Mouse (Mus musculus) MEL (cell line): Measurements from ENCODE around the gene Mgam. TPM values are rescaled to one million over a fixed set of nuclear protein-coding genes. Genes with fewer than 3 reads are reported as not detected.
"Not testable (repeated sequence)": the region's sequence is repeated elsewhere in the genome, so short reads cannot be mapped to it uniquely, and the experiment has no call there.

Source experiments
- DNase-seq: peaks from one replicate; pipeline ENCODE4 v3.0.0; 2011; ENCODE audit warnings: low read depth, low spot score
- H3K27ac ChIP-seq: 2 replicates; pipeline ENCODE4 v1.5.1; 2012; ENCODE audit warnings: low read depth, mild to moderate bottlenecking, control low read depth, low read length, moderate library complexity; ENCODE audit not compliant: control insufficient read depth
- H3K27me3 ChIP-seq, 2 experiments: fragments of 150-350 bp in 1 of 2; sonication (generic) in 1 of 2; 2 replicates each; pipeline ENCODE4 v1.6.1; 2012; ENCODE audit warnings: low read length in 2 of 2, mild to moderate bottlenecking in 2 of 2, improper control_type of control experiment in 1 of 2, moderate library complexity in 1 of 2; ENCODE audit not compliant: insufficient read depth in 2 of 2, control insufficient read depth in 1 of 2
- H3K36me3 ChIP-seq, 2 experiments: 2 replicates each; pipeline ENCODE4 v1.6.1; 2012 to 2014; ENCODE audit warnings: low read length in 2 of 2, improper control_type of control experiment in 1 of 2, inconsistent platforms in 1 of 2, mild to moderate bottlenecking in 1 of 2; ENCODE audit not compliant: insufficient read depth in 2 of 2, control insufficient read depth in 1 of 2
- H3K4me1 ChIP-seq, 2 experiments: fragments of 150-350 bp in 1 of 2; sonication (generic) in 1 of 2; 2 replicates each; pipeline ENCODE4 v1.6.1; 2012; ENCODE audit warnings: low read length in 2 of 2, improper control_type of control experiment in 1 of 2, mild to moderate bottlenecking in 1 of 2; ENCODE audit not compliant: insufficient read depth in 2 of 2, control insufficient read depth in 1 of 2
- H3K4me3 ChIP-seq, 2 experiments: fragments of 150-350 bp in 1 of 2; sonication (generic) in 1 of 2; 2 replicates each; pipeline ENCODE4 v1.5.1; 2012; ENCODE audit warnings: low read depth in 2 of 2, low read length in 2 of 2, mild to moderate bottlenecking in 2 of 2, moderate library complexity in 2 of 2, control low read depth in 1 of 2, improper control_type of control experiment in 1 of 2; ENCODE audit not compliant: control insufficient read depth in 1 of 2, insufficient read depth in 1 of 2
- H3K79me2 ChIP-seq: 2 replicates; pipeline ENCODE4 v1.6.1; 2012; ENCODE audit warnings: mild to moderate bottlenecking, low read length, moderate library complexity; ENCODE audit not compliant: control insufficient read depth, poor library complexity, insufficient read depth
- H3K9ac ChIP-seq: 2 replicates; pipeline ENCODE4 v1.6.1; 2012; ENCODE audit warnings: low read depth, mild to moderate bottlenecking, control low read depth, low read length, moderate library complexity; ENCODE audit not compliant: control insufficient read depth, poor library complexity, severe bottlenecking
- H3K9me3 ChIP-seq: fragments of 150-350 bp; sonication (generic); replicated peaks from 2 replicates; pipeline ENCODE4 v1.6.1; 2012; ENCODE audit warnings: mild to moderate bottlenecking, low read length, improper control_type of control experiment, moderate library complexity; ENCODE audit not compliant: insufficient read depth
- CTCF ChIP-seq, 3 experiments: IDR thresholded peaks in 2 of 3; conservative IDR thresholded peaks in 1 of 3; 2 replicates each; pipeline ENCODE4 v1.5.1; 2011 to 2012; ENCODE audit warnings: low read length in 3 of 3, low read depth in 2 of 3, mild to moderate bottlenecking in 2 of 3, improper control_type of control experiment in 1 of 3, inconsistent platforms in 1 of 3, mixed read lengths in 1 of 3, moderate library complexity in 1 of 3; ENCODE audit not compliant: control insufficient read depth in 1 of 3, insufficient read depth in 1 of 3, poor library complexity in 1 of 3, severe bottlenecking in 1 of 3
- E2F4 ChIP-seq: IDR thresholded peaks from 2 replicates; pipeline ENCODE4 v1.6.1; 2011; ENCODE audit warnings: low read depth, low read length, improper control_type of control experiment, borderline replicate concordance
- MAX ChIP-seq: IDR thresholded peaks from 2 replicates; pipeline ENCODE4 v1.6.1; 2011; ENCODE audit warnings: low read length, improper control_type of control experiment
- MEF2A ChIP-seq: IDR thresholded peaks from 2 replicates; pipeline ENCODE4 v1.6.1; 2014; ENCODE audit warnings: low read depth, mild to moderate bottlenecking, inconsistent platforms, low read length, improper control_type of control experiment; ENCODE audit not compliant: poor library complexity, insufficient replicate concordance, severe bottlenecking; ENCODE audit errors: extremely low read depth
- MYC ChIP-seq: IDR thresholded peaks from 2 replicates; pipeline ENCODE4 v1.6.1; 2011; ENCODE audit warnings: low read depth, mild to moderate bottlenecking, low read length, improper control_type of control experiment, moderate library complexity
- POLR2AphosphoS2 ChIP-seq: IDR thresholded peaks from 2 replicates; pipeline ENCODE4 v1.6.1; 2011; ENCODE audit warnings: low read length, improper control_type of control experiment
- SMC3 ChIP-seq: IDR thresholded peaks from 2 replicates; pipeline ENCODE4 v1.6.1; 2011; ENCODE audit warnings: low read depth, low read length, improper control_type of control experiment
- USF2 ChIP-seq, 2 experiments: IDR thresholded peaks; 2 replicates each; pipeline ENCODE4 v1.6.1; 2011 to 2012; ENCODE audit warnings: improper control_type of control experiment in 2 of 2, low read length in 2 of 2, borderline replicate concordance in 1 of 2, inconsistent platforms in 1 of 2, low read depth in 1 of 2, mild to moderate bottlenecking in 1 of 2; ENCODE audit not compliant: insufficient read depth in 1 of 2
- polyA plus RNA-seq, 2 experiments: library from polyadenylated mRNA; stranded (reverse) in 1 of 2; unstranded in 1 of 2; fragments of >175 nt in 1 of 2; fragments of >200 nt in 1 of 2; gene quantifications; 2 replicates each; pipeline versions ENCODE4 v1.2.1 to v1.2.4; 2012; ENCODE audit warnings: low replicate concordance in 2 of 2, low read depth in 1 of 2; ENCODE audit not compliant: insufficient read length in 2 of 2, insufficient read depth in 1 of 2, missing spikeins in 1 of 2
- total RNA-seq: library from RNA; depleted of rRNA; stranded (reverse); fragments of 300-350 nt; gene quantifications from 2 replicates; pipeline ENCODE4 v1.2.3, GENCODE M21; 2012

Mgam gene
- total and polyA plus RNA-seq, 3 experiments: not detected

DNA sequence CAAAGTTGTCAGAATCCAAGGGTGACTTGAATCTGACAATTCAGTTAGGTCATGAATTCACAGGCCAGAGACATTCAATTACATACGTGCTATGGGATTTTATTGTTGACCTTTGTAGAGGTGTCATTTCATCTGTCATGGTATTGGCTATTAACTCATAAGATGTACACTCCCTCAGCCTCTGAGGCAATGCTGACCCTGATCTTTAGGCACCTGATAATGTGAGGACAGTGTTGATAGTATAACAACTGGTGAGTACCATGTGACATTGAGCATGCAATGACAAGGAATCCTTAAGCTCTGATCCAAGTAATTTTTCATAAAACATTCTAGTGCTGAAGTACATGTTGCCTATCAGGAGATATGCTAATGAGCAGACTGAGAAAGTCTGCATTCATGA lies 87.1 kb downstream of the Mgam start:
- H3K4me1 ChIP-seq: no peaks in the 10 kb centered on the region
- no peaks in the 10 kb centered on the region for H3K79me2 ChIP-seq
- no peak overlapping the region for H3K4me3 ChIP-seq
- DNase-seq: no peak
- H3K36me3 ChIP-seq: no peaks in the 10 kb centered on the region
- H3K9me3 ChIP-seq: no peaks in the 10 kb centered on the region
- TF ChIP-seq CTCF (IDR thresholded peaks at IDR 0.05 in 2 of 3, conservative IDR thresholded peaks at IDR 0.05 in 1 of 3; ENCODE audit: control insufficient read depth in 1 of 3, insufficient read depth in 1 of 3, low read depth in 2 of 3, low read length in 3 of 3, poor library complexity in 1 of 3, severe bottlenecking in 1 of 3) (no peak), POLR2AphosphoS2 (no peak)
- H3K9ac ChIP-seq: no peak overlapping the region
- no peaks in the 10 kb centered on the region for H3K27me3 ChIP-seq
- H3K27ac ChIP-seq: no peak overlapping the region

DNA sequence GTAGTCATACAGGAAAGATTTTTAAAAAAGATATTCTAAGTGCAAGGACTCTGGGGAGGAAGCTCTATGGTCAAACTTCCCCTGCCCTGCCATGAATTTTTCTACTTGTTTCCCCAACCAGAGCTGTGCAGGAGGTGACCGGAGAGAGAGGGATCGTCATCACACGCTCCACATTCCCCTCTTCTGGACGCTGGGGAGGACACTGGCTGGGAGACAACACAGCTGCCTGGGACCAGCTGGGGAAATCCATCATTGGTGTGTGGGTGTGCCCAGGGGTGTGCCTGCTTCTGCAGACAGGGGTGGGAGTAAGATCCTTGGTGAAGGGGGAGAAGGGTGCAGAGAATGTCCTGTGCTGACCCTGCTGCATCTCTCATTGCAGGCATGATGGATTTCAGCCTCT lies 99.9 kb downstream of the Mgam start:
- H3K36me3 ChIP-seq, H3K4me3 ChIP-seq, H3K27me3 ChIP-seq, H3K79me2 ChIP-seq, DNase-seq, H3K27ac ChIP-seq, H3K9ac ChIP-seq, H3K4me1 ChIP-seq, H3K9me3 ChIP-seq: not testable (repeated sequence)

- H3K4me3 ChIP-seq: no peak overlapping the region
- H3K27ac ChIP-seq: no peak overlapping the region
- H3K9me3 ChIP-seq: no peaks in the 10 kb centered on the region
- no peaks in the 10 kb centered on the region for H3K27me3 ChIP-seq
- DNase-seq: no peak
- H3K79me2 ChIP-seq: no peaks in the 10 kb centered on the region
- no peaks in the 10 kb centered on the region for H3K36me3 ChIP-seq
- TF ChIP-seq MAX (no peak), USF2 (IDR thresholded peaks at IDR 0.05; ENCODE audit: borderline replicate concordance in 1 of 2, insufficient read depth in 1 of 2, low read depth in 1 of 2, low read length in 2 of 2) (no peak), E2F4 (no peak), MYC (no peak), MEF2A (no peak), SMC3 (no peak)
- TF ChIP-seq, all 39 proteins: peak for 0
- H3K9ac ChIP-seq: no peak overlapping the region
- H3K4me1 ChIP-seq: no peaks in the 10 kb centered on the region
These were observed 110.9 kb downstream of the Mgam start for GRCm38 (mm10) chr6:40739545-40739944.

GRCm38 (mm10) chr6:40749030-40749429 lies 120.4 kb downstream of the Mgam start:
- not testable (repeated sequence) for H3K36me3 ChIP-seq, H3K9ac ChIP-seq, H3K79me2 ChIP-seq, H3K4me3 ChIP-seq, H3K9me3 ChIP-seq, H3K27me3 ChIP-seq, H3K4me1 ChIP-seq, DNase-seq, H3K27ac ChIP-seq
